Mouse (Mus musculus) hindbrain, embryonic 10.5 days (tissue): ENCODE data around the gene Plscr3. TPM values are rescaled to one million over a fixed set of nuclear protein-coding genes. Genes with fewer than 3 reads are reported as not detected.

Experiments
- DNase-seq: peaks from one replicate; pipeline ENCODE4 v3.0.0-alpha.2; 2017; ENCODE audit warnings: low spot score
- H3K27ac ChIP-seq: fragments of 300-500 bp; sonication (generic); 2 replicates; pipeline ENCODE4 v1.5.1; 2016; ENCODE audit warnings: mild to moderate bottlenecking, moderate library complexity
- H3K27me3 ChIP-seq: fragments of 300-500 bp; sonication (generic); 2 replicates; pipeline ENCODE4 v1.6.1; 2016; ENCODE audit warnings: mild to moderate bottlenecking; ENCODE audit not compliant: poor library complexity, insufficient read depth, severe bottlenecking
- H3K36me3 ChIP-seq: fragments of 300-500 bp; sonication (generic); 2 replicates; pipeline ENCODE4 v1.6.1; 2016; ENCODE audit warnings: mild to moderate bottlenecking, moderate library complexity
- H3K4me1 ChIP-seq: fragments of 300-500 bp; sonication (generic); replicated peaks from 2 replicates; pipeline ENCODE4 v1.6.1; 2016; ENCODE audit warnings: mild to moderate bottlenecking
- H3K4me3 ChIP-seq: fragments of 300-500 bp; sonication (generic); 2 replicates; pipeline ENCODE4 v1.5.1; 2016; ENCODE audit warnings: mild to moderate bottlenecking, moderate library complexity
- H3K9me3 ChIP-seq: fragments of 300-500 bp; sonication (generic); 2 replicates; pipeline ENCODE4 v1.6.1; 2016; ENCODE audit warnings: mild to moderate bottlenecking, moderate library complexity
- WGBS: fragments of 180-500 bp; shearing (Covaris S2); methylation state at CpG from one replicate; pipeline ENCODE4 v1.1.7; 2016; 5-methylcytosine and 5-hydroxymethylcytosine counted together
- polyA plus RNA-seq: library from polyadenylated mRNA; unstranded; fragments of >200 nt; fragmentation: Nextera tagmentation; extraction: Ambion mirVana; gene quantifications from 2 replicates; pipeline ENCODE4 v1.2.1, GENCODE M21; 2016

The Plscr3 gene
- polyA plus RNA-seq, 1 experiment from 2014 or later: 88.7 TPM

GRCm38 (mm10) chr11:69878399-69878798, 32.2 kb downstream of the Plscr3 start:
- Histone ChIP-seq H3K9me3 (no peaks in the 10 kb centered on the region), H3K4me3 (peak overlapping the region; percentile 62; the same call in 1 of the 2 replicates), H3K36me3 (no peaks in the 10 kb centered on the region), H3K4me1 (peaks cover 65% of the 10 kb centered on the region), H3K27ac (peak overlapping the region; percentile 31; the same call in 1 of the 2 replicates), H3K27me3 (peaks cover 22% of the 10 kb centered on the region)
- DNase-seq: no peak
- 84% methylated on average over 3 of the region's 3 CpGs for WGBS

GRCm38 (mm10) chr11:69878952-69879351, 32.8 kb downstream of the Plscr3 start:
- no peaks in the 10 kb centered on the region for H3K9me3 ChIP-seq
- H3K27ac ChIP-seq: peak overlapping the region; percentile 87; the same call in 1 of the 2 replicates
- DNase-seq: no peak
- 91% methylated on average over 6 of the region's 6 CpGs for WGBS
- H3K36me3 ChIP-seq: no peaks in the 10 kb centered on the region
- H3K27me3 ChIP-seq: peaks cover 22% of the 10 kb centered on the region
- H3K4me1 ChIP-seq: peaks cover 65% of the 10 kb centered on the region
- peak overlapping the region; percentile 62 for H3K4me3 ChIP-seq

- Histone ChIP-seq H3K4me3 (peak overlapping the region; percentile 62), H3K27me3 (peaks cover 22% of the 10 kb centered on the region), H3K9me3 (no peaks in the 10 kb centered on the region), H3K36me3 (no peaks in the 10 kb centered on the region), H3K4me1 (peaks cover 71% of the 10 kb centered on the region), H3K27ac (peak overlapping the region; percentile 87)
- 58% methylated on average over 15 of the region's 15 CpGs for WGBS
- no peak for DNase-seq
These were observed 33.5 kb downstream of the Plscr3 start for GRCm38 (mm10) chr11:69879711-69880110.

DNA sequence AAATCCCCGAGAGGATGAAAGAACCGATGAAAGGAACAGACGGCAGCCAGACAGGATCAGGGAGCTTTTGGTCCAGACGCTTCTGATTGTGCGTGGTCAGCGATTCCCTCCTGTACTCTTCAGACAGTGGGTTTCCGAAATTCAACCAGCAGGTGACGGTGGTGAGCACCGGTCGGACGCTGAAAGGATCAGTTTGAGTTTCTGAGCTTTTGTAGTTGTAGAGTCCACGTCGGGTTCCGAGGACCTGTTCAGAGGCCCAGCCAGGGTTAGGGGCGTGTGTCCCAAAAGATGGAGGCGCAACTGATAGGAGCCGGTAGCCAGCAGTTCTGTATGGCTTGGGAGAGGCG, 34.3 kb downstream of the Plscr3 start:
- no peak for DNase-seq
- H3K36me3 ChIP-seq: no peaks in the 10 kb centered on the region
- H3K27ac ChIP-seq: peak overlapping the region; percentile 87
- H3K9me3 ChIP-seq: no peaks in the 10 kb centered on the region
- peaks cover 71% of the 10 kb centered on the region for H3K4me1 ChIP-seq
- peaks cover 22% of the 10 kb centered on the region for H3K27me3 ChIP-seq
- 0% methylated on average over 18 of the region's 18 CpGs for WGBS
- peak overlapping the region; percentile 62 for H3K4me3 ChIP-seq

GRCm38 (mm10) chr11:69880853-69881603, 34.9 kb downstream of the Plscr3 start, which contains the start of gene Kctd11:
Kctd11 (minus strand) TSS chr11:69881406.
- H3K4me1 ChIP-seq: peaks cover 71% of the 10 kb centered on the region
- under 1% methylated on average over 46 of the region's 46 CpGs for WGBS
- H3K27ac ChIP-seq: peak within 1 kb of the TSS; percentile 87
- H3K27me3 ChIP-seq: peaks cover 22% of the 10 kb centered on the region
- no peaks in the 10 kb centered on the region for H3K36me3 ChIP-seq
- no peaks in the 10 kb centered on the region for H3K9me3 ChIP-seq
- peak; percentile 87 for DNase-seq
- peak within 1 kb of the TSS; percentile 62 for H3K4me3 ChIP-seq

GRCm38 (mm10) chr11:69881787-69882670, 35.9 kb downstream of the Plscr3 start:
- peaks cover 22% of the 10 kb centered on the region for H3K27me3 ChIP-seq

DNA sequence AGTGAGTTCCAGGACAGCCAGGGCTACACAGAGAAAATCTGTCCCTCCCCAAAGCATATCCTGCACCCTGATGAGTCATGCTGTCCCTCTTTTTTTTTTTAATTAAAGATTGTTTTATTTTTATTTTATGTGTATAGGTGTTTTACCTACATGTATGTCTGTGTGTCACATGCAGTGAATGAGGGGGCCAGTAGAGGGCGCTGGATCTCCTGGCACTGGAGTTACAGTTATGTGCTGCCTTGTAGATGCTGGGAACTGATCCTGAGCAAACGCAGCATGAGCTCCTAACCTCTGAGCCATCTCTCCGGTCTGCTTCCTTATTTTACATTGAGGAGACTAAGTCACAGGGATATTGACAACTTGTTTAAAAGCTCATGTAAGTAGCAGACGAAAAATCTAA, 36.9 kb downstream of the Plscr3 start:
- Histone ChIP-seq H3K36me3 (no peaks in the 10 kb centered on the region), H3K4me1 (peaks cover 50% of the 10 kb centered on the region), H3K27me3 (peaks cover 22% of the 10 kb centered on the region), H3K4me3 (no peak overlapping the region), H3K27ac (no peak overlapping the region), H3K9me3 (no peaks in the 10 kb centered on the region)
- WGBS: 67% methylated on average over 4 of the region's 4 CpGs
- peak; percentile 27 for DNase-seq

More at GRCm38 (mm10) chr11:69881787-69882670, 35.9 kb downstream of the Plscr3 start:
- Histone ChIP-seq H3K36me3 (no peaks in the 10 kb centered on the region), H3K27ac (peak overlapping the region; percentile 87), H3K4me3 (peak overlapping the region; percentile 62), H3K9me3 (no peaks in the 10 kb centered on the region), H3K4me1 (peaks cover 61% of the 10 kb centered on the region)
- DNase-seq: no peak
- 62% methylated on average over 21 of the region's 21 CpGs for WGBS

DNA sequence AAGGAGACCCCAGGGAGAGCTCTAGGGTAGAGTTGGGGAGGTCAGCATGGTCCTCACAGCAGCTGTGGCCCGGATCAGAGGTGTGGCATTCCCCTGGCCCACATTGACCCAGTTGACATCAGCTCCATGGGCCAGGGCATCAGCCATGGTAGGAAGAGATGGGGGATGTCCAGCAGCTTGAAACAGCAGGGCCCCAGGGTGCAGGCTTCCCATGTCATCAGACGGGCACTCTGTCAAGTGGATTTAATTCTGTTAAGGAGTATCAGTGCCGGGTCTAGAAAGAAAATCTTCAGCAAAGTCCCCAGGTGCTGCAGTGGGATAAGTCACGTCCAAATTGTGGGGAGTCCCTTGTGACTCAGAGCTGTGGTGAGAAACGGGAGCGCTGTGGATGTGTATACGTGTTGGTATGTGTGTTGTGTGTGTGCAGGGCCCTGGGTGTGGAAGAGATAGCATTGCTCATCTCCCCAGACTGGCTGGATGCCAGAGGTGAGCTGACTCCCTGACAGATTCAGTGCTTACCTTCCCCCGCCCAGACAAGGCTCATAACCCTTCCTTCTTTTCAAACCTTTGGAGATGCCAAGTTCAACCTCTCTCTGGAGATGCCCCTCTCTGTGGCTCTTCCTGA, 37.5 kb downstream of the Plscr3 start:
- Histone ChIP-seq H3K36me3 (no peaks in the 10 kb centered on the region), H3K27me3 (peaks cover 22% of the 10 kb centered on the region), H3K4me3 (no peak overlapping the region), H3K27ac (no peak overlapping the region), H3K9me3 (no peaks in the 10 kb centered on the region), H3K4me1 (peaks cover 45% of the 10 kb centered on the region)
- no peak for DNase-seq
- 91% methylated on average over 8 of the region's 8 CpGs for WGBS

- H3K4me3 ChIP-seq: no peak overlapping the region
- no peaks in the 10 kb centered on the region for H3K36me3 ChIP-seq
- no peaks in the 10 kb centered on the region for H3K9me3 ChIP-seq
- no peak for DNase-seq
- 80% methylated on average over 9 of the region's 9 CpGs for WGBS
- H3K4me1 ChIP-seq: peaks cover 39% of the 10 kb centered on the region
- peak overlapping the region; percentile 40; the same call in 1 of the 2 replicates for H3K27ac ChIP-seq
- peaks cover 18% of the 10 kb centered on the region for H3K27me3 ChIP-seq
These were observed 38.1 kb downstream of the Plscr3 start for GRCm38 (mm10) chr11:69884240-69884639.

GRCm38 (mm10) chr11:69884663-69885062, 38.5 kb downstream of the Plscr3 start:
- Histone ChIP-seq H3K27ac (peak overlapping the region; percentile 40), H3K4me1 (peaks cover 34% of the 10 kb centered on the region), H3K36me3 (no peaks in the 10 kb centered on the region), H3K9me3 (no peaks in the 10 kb centered on the region), H3K4me3 (no peak overlapping the region), H3K27me3 (peaks cover 13% of the 10 kb centered on the region)
- 84% methylated on average over 8 of the region's 8 CpGs for WGBS
- DNase-seq: no peak

DNA sequence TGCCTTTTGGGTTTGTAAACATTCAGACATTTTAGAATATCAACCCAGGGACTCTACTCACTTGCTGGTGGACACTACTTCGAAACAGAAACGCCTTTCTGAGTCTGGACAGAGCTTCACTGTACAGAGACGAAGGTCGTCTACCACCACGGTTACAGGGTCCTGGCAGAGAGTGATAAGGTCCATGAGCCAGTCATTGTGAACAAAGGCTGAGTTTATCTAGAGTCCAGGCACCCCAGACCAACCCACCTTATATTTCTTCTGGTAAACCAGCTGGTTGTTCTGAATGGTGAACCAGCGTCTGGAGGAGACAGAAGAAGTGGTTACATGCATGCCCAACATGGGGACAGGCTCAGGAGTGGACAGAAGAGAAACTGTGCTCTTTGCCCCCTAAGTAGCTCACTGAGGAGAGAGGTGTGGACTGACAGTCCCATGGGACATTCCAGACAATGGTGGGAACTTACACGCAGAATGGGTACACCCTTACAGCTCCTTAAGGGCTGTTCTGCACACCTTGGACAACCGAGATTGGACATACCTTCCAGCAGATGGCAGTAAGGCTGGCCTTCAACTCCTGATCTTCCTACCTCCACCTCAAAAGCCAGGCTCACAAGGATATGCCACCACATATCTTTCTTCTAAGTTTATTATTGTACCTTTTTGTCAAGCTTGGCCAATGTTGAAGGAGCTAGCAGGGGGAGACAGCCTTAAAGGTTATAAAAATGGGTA, 40.9 kb downstream of the Plscr3 start:
- no peak for DNase-seq
- WGBS: 75% methylated on average over 8 of the region's 8 CpGs
- H3K4me1 ChIP-seq: peaks cover 16% of the 10 kb centered on the region; the same call in 1 of the 2 replicates
- H3K9me3 ChIP-seq: no peaks in the 10 kb centered on the region
- H3K27ac ChIP-seq: 0 out of 2 replicates have a peak overlapping the region, but pooled peaks have one; percentile 12
- H3K27me3 ChIP-seq: peaks cover 5% of the 10 kb centered on the region
- no peaks in the 10 kb centered on the region for H3K36me3 ChIP-seq
- H3K4me3 ChIP-seq: no peak overlapping the region

GRCm38 (mm10) chr11:69891482-69891881, 45.3 kb downstream of the Plscr3 start:
- Histone ChIP-seq H3K4me1 (0 out of 2 replicates have a peak, but pooled peaks cover 8% of the 10 kb centered on the region), H3K4me3 (no peak overlapping the region), H3K9me3 (no peaks in the 10 kb centered on the region), H3K27ac (no peak overlapping the region), H3K36me3 (no peaks in the 10 kb centered on the region), H3K27me3 (no peaks in the 10 kb centered on the region)
- DNase-seq: no peak
- WGBS: 85% methylated on average over 4 of the region's 4 CpGs
